Mouse (Mus musculus): ENCODE data around the gene Crocc2.
"Not testable (repeated sequence)": the region's sequence is repeated elsewhere in the genome, so short reads cannot be mapped to it uniquely, and the experiment has no call there.

The Crocc2 gene

GRCm38 (mm10) chr1:93161921-93162320 lies 6.6 kb upstream of the Crocc2 start:
- DNase-seq (ENCODE audit: low read depth) = no peak

- no peak for DNase-seq (ENCODE audit: low read depth)
Observed at GRCm38 (mm10) chr1:93162588-93162987, 5.9 kb upstream of the Crocc2 start.

- DNase-seq (ENCODE audit: low read depth) = peak; percentile 21
Observed at GRCm38 (mm10) chr1:93165447-93165846, 3.1 kb upstream of the Crocc2 start.

GRCm38 (mm10) chr1:93166346-93167079 lies 2.0 kb upstream of the Crocc2 start:
- DNase-seq (ENCODE audit: low read depth) = peak; percentile 35

GRCm38 (mm10) chr1:93173665-93174064 lies 5.1 kb downstream of the Crocc2 start:
- peak; percentile 53 for DNase-seq (ENCODE audit: low read depth)

- DNase-seq (ENCODE audit: low read depth) = peak; percentile 66
Observed at GRCm38 (mm10) chr1:93174399-93174798, 5.9 kb downstream of the Crocc2 start.

GRCm38 (mm10) chr1:93175849-93176248 lies 7.3 kb downstream of the Crocc2 start:
- DNase-seq (ENCODE audit: low read depth) = no peak

GRCm38 (mm10) chr1:93176525-93177332 lies 8.2 kb downstream of the Crocc2 start:
- no peak for DNase-seq (ENCODE audit: low read depth)

- no peak for DNase-seq (ENCODE audit: low read depth)
Observed at GRCm38 (mm10) chr1:93182281-93182680, 13.8 kb downstream of the Crocc2 start.

GRCm38 (mm10) chr1:93184071-93184828 lies 15.7 kb downstream of the Crocc2 start:
- no peak for DNase-seq (ENCODE audit: low read depth)

GRCm38 (mm10) chr1:93190726-93191305 lies 22.3 kb downstream of the Crocc2 start:
- no peak for DNase-seq (ENCODE audit: low read depth)

- no peak for DNase-seq (ENCODE audit: low read depth)
Observed at GRCm38 (mm10) chr1:93194961-93195360, 26.4 kb downstream of the Crocc2 start.

- not testable (repeated sequence) for DNase-seq (ENCODE audit: low read depth)
Observed at GRCm38 (mm10) chr1:93197454-93197853, 28.9 kb downstream of the Crocc2 start.

GRCm38 (mm10) chr1:93197916-93198315 lies 29.4 kb downstream of the Crocc2 start:
- no peak for DNase-seq (ENCODE audit: low read depth)

GRCm38 (mm10) chr1:93206277-93206970 lies 37.9 kb downstream of the Crocc2 start:
- DNase-seq (ENCODE audit: low read depth) = no peak

- no peak for DNase-seq (ENCODE audit: low read depth)
Observed at GRCm38 (mm10) chr1:93207536-93208064, 39.1 kb downstream of the Crocc2 start.

GRCm38 (mm10) chr1:93210213-93210641 lies 41.7 kb downstream of the Crocc2 start:
- peak; percentile 16 for DNase-seq (ENCODE audit: low read depth)

- DNase-seq (ENCODE audit: low read depth) = no peak
Observed at GRCm38 (mm10) chr1:93211019-93211418, 42.5 kb downstream of the Crocc2 start.

- DNase-seq (ENCODE audit: low read depth) = no peak
Observed at GRCm38 (mm10) chr1:93211549-93212220, 43.2 kb downstream of the Crocc2 start.

- no peak for DNase-seq (ENCODE audit: low read depth)
Observed at GRCm38 (mm10) chr1:93212441-93212840, 43.9 kb downstream of the Crocc2 start.

- DNase-seq (ENCODE audit: low read depth) = no peak
Observed at GRCm38 (mm10) chr1:93214612-93215011, 46.1 kb downstream of the Crocc2 start.
